Mouse (Mus musculus) kidney, postnatal 0 days (tissue): ENCODE measurements around the gene Gigyf2. TPM values are rescaled to one million over a fixed set of nuclear protein-coding genes. Genes with fewer than 3 reads are reported as not detected.

Experiments used
- ATAC-seq: fragments of 200-750 bp; cut with Nextera tagmentation; replicated peaks from 2 replicates; pipeline ENCODE4 v1.8.0; 2017; ENCODE audit warnings: low read depth, moderate number of reproducible peaks, moderate TSS enrichment, moderate library complexity; ENCODE audit not compliant: low FRiP score
- DNase-seq: peaks from one replicate; pipeline ENCODE4 v3.0.0-alpha.2; 2016; ENCODE audit warnings: low spot score
- H3K27ac ChIP-seq: fragments of 300-500 bp; sonication (generic); 2 replicates; pipeline ENCODE4 v1.5.1; 2014; ENCODE audit warnings: mild to moderate bottlenecking
- H3K27me3 ChIP-seq: fragments of 300-500 bp; sonication (generic); 2 replicates; pipeline ENCODE4 v1.6.1; 2014; ENCODE audit warnings: low read length, mixed read lengths; ENCODE audit not compliant: insufficient read depth
- H3K36me3 ChIP-seq: fragments of 300-500 bp; sonication (generic); 2 replicates; pipeline ENCODE4 v1.6.1; 2014; ENCODE audit warnings: low read length, mixed read lengths; ENCODE audit not compliant: insufficient read depth
- H3K4me1 ChIP-seq: fragments of 300-500 bp; sonication (generic); replicated peaks from 2 replicates; pipeline ENCODE4 v1.6.1; 2014; ENCODE audit warnings: antibody characterized with exemption, low read length, mixed read lengths; ENCODE audit not compliant: insufficient read depth
- H3K4me2 ChIP-seq: fragments of 300-500 bp; sonication (generic); 2 replicates; pipeline ENCODE4 v1.6.1; 2014; ENCODE audit warnings: mild to moderate bottlenecking, low read length, moderate library complexity, mixed read lengths
- H3K4me3 ChIP-seq: fragments of 300-500 bp; sonication (generic); replicated peaks from 2 replicates; pipeline ENCODE4 v1.5.1; 2014; ENCODE audit warnings: low read depth, low read length
- H3K9ac ChIP-seq: fragments of 300-500 bp; sonication (generic); 2 replicates; pipeline ENCODE4 v1.6.1; 2014; ENCODE audit warnings: low read depth, low read length
- H3K9me3 ChIP-seq: fragments of 300-500 bp; sonication (generic); replicated peaks from 2 replicates; pipeline ENCODE4 v1.6.1; 2016; ENCODE audit warnings: low read length, inconsistent platforms, mixed read lengths
- CTCF ChIP-seq: IDR thresholded peaks from 2 replicates; pipeline ENCODE4 v1.5.1; 2016; ENCODE audit warnings: antibody characterized with exemption, low read depth, mild to moderate bottlenecking, moderate library complexity
- WGBS: fragments of 180-500 bp; shearing (Covaris S2); extraction: QIAGEN DNeasy Blood & Tissue Kit; methylation state at CpG from one replicate; pipeline ENCODE4 v1.1.7; 2014; 5-methylcytosine and 5-hydroxymethylcytosine counted together
- polyA plus RNA-seq: library from polyadenylated mRNA; unstranded; fragments of >200 nt; fragmentation: Nextera tagmentation; extraction: Ambion mirVana; gene quantifications from 2 replicates; pipeline ENCODE4 v1.2.1, GENCODE M21; 2015

Gigyf2 gene
- polyA plus RNA-seq, 1 experiment from 2014 or later = 44.1 TPM

GRCm38 (mm10) chr1:87327165-87327861, 515 bp downstream of the Gigyf2 start:
- peak; percentile 83 for ATAC-seq
- no peaks in the 10 kb centered on the region for H3K27me3 ChIP-seq
- peak overlapping the region; percentile 99 for H3K9ac ChIP-seq
- H3K4me2 ChIP-seq = peak overlapping the region; percentile 82
- peak overlapping the region; percentile 98 for H3K27ac ChIP-seq
- H3K4me3 ChIP-seq = peak overlapping the region; percentile 99
- no peaks in the 10 kb centered on the region for H3K4me1 ChIP-seq
- DNase-seq = peak; percentile 44
- no peaks in the 10 kb centered on the region for H3K9me3 ChIP-seq
- H3K36me3 ChIP-seq = no peaks in the 10 kb centered on the region
- no peak for TF ChIP-seq CTCF
- under 1% methylated on average over 53 of the region's 53 CpGs for WGBS

- Histone ChIP-seq H3K27me3 (no peaks in the 10 kb centered on the region), H3K27ac (no peak overlapping the region), H3K9ac (no peak overlapping the region), H3K4me1 (no peaks in the 10 kb centered on the region), H3K36me3 (peaks cover 13% of the 10 kb centered on the region), H3K9me3 (no peaks in the 10 kb centered on the region), H3K4me3 (no peak overlapping the region), H3K4me2 (no peak overlapping the region)
- DNase-seq = no peak
- no peak for TF ChIP-seq CTCF
- no peak for ATAC-seq
- 97% methylated on average over 4 of the region's 4 CpGs for WGBS
These were observed 5.0 kb downstream of the Gigyf2 start for GRCm38 (mm10) chr1:87331774-87332173.

- 86% methylated on average over 2 of the region's 2 CpGs for WGBS
- 0 out of 2 replicates have a peak, but pooled peaks cover 9% of the 10 kb centered on the region for H3K36me3 ChIP-seq
- H3K9ac ChIP-seq = no peak overlapping the region
- no peaks in the 10 kb centered on the region for H3K9me3 ChIP-seq
- no peak overlapping the region for H3K4me3 ChIP-seq
- no peak overlapping the region for H3K4me2 ChIP-seq
- DNase-seq (no peak), ATAC-seq (no peak)
- H3K27ac ChIP-seq = no peak overlapping the region
- H3K4me1 ChIP-seq = no peaks in the 10 kb centered on the region
- no peaks in the 10 kb centered on the region for H3K27me3 ChIP-seq
- TF ChIP-seq CTCF = no peak
These were observed 23.8 kb downstream of the Gigyf2 start for GRCm38 (mm10) chr1:87350576-87350975.

- 38% methylated on average over 1 of the region's 1 CpGs for WGBS
- H3K9ac ChIP-seq = no peak overlapping the region
- no peaks in the 10 kb centered on the region for H3K4me1 ChIP-seq
- ATAC-seq (no peak), DNase-seq (no peak)
- H3K9me3 ChIP-seq = no peaks in the 10 kb centered on the region
- no peak overlapping the region for H3K4me2 ChIP-seq
- no peak for TF ChIP-seq CTCF
- H3K27ac ChIP-seq = no peak overlapping the region
- no peaks in the 10 kb centered on the region for H3K27me3 ChIP-seq
- no peak overlapping the region for H3K4me3 ChIP-seq
- H3K36me3 ChIP-seq = 0 out of 2 replicates have a peak, but pooled peaks cover 12% of the 10 kb centered on the region
These were observed 33.5 kb downstream of the Gigyf2 start for GRCm38 (mm10) chr1:87360276-87360675.

GRCm38 (mm10) chr1:87378024-87378560, 51.3 kb downstream of the Gigyf2 start:
- Histone ChIP-seq H3K36me3 (peaks cover 18% of the 10 kb centered on the region), H3K4me3 (no peak overlapping the region), H3K27ac (no peak overlapping the region), H3K9me3 (no peaks in the 10 kb centered on the region), H3K4me2 (no peak overlapping the region), H3K9ac (no peak overlapping the region), H3K27me3 (no peaks in the 10 kb centered on the region), H3K4me1 (0 out of 2 replicates have a peak, but pooled peaks cover 5% of the 10 kb centered on the region)
- TF ChIP-seq CTCF = no peak
- 82% methylated on average over 3 of the region's 3 CpGs for WGBS
- DNase-seq (no peak), ATAC-seq (no peak)

GRCm38 (mm10) chr1:87379919-87380318, 53.1 kb downstream of the Gigyf2 start:
- ATAC-seq (no peak), DNase-seq (peak; percentile 34)
- peak; percentile 56 for TF ChIP-seq CTCF
- no peak overlapping the region for H3K9ac ChIP-seq
- H3K4me1 ChIP-seq = 0 out of 2 replicates have a peak, but pooled peaks cover 5% of the 10 kb centered on the region
- H3K4me3 ChIP-seq = no peak overlapping the region
- H3K9me3 ChIP-seq = no peaks in the 10 kb centered on the region
- peaks cover 13% of the 10 kb centered on the region; the same call in 1 of the 2 replicates for H3K36me3 ChIP-seq
- H3K4me2 ChIP-seq = no peak overlapping the region
- WGBS = 97% methylated on average over 1 of the region's 1 CpGs
- H3K27ac ChIP-seq = no peak overlapping the region
- H3K27me3 ChIP-seq = no peaks in the 10 kb centered on the region
